Mouse (Mus musculus) hindbrain, embryonic 14.5 days (tissue): Measurements from ENCODE around the gene Adam23. TPM values are rescaled to one million over a fixed set of nuclear protein-coding genes. Genes with fewer than 3 reads are reported as not detected.

ENCODE experiments used
- ATAC-seq: fragments of 200-750 bp; cut with Nextera tagmentation; 2 replicates; pipeline ENCODE4 v1.8.0; 2017; ENCODE audit warnings: moderate number of reproducible peaks, mild to moderate bottlenecking, moderate TSS enrichment, moderate library complexity; ENCODE audit not compliant: low FRiP score
- DNase-seq: peaks from one replicate; pipeline ENCODE4 v3.0.0-alpha.2; 2015; ENCODE audit warnings: low spot score
- H3K27ac ChIP-seq: fragments of 300-500 bp; sonication (generic); 2 replicates; pipeline ENCODE4 v1.5.1; 2014; ENCODE audit warnings: mild to moderate bottlenecking, moderate library complexity
- H3K27me3 ChIP-seq: fragments of 300-500 bp; sonication (generic); 2 replicates; pipeline ENCODE4 v1.6.1; 2014; ENCODE audit warnings: mild to moderate bottlenecking, low read length, mixed read lengths; ENCODE audit not compliant: control insufficient read depth, insufficient read depth
- H3K36me3 ChIP-seq: fragments of 300-500 bp; sonication (generic); replicated peaks from 2 replicates; pipeline ENCODE4 v1.6.1; 2014; ENCODE audit not compliant: control insufficient read depth, insufficient read depth
- H3K4me1 ChIP-seq: fragments of 300-500 bp; sonication (generic); replicated peaks from 2 replicates; pipeline ENCODE4 v1.6.1; 2014; ENCODE audit warnings: antibody characterized with exemption, low read length, mixed read lengths; ENCODE audit not compliant: control insufficient read depth, insufficient read depth
- H3K4me2 ChIP-seq: fragments of 300-500 bp; sonication (generic); replicated peaks from 2 replicates; pipeline ENCODE4 v1.6.1; 2014; ENCODE audit warnings: mild to moderate bottlenecking, moderate library complexity
- H3K4me3 ChIP-seq: fragments of 300-500 bp; sonication (generic); replicated peaks from 2 replicates; pipeline ENCODE4 v1.5.1; 2014; ENCODE audit warnings: mild to moderate bottlenecking, low read length
- H3K9ac ChIP-seq: fragments of 300-500 bp; sonication (generic); 2 replicates; pipeline ENCODE4 v1.6.1; 2014
- H3K9me3 ChIP-seq: fragments of 300-500 bp; sonication (generic); 2 replicates; pipeline ENCODE4 v1.6.1; 2016; ENCODE audit warnings: low read length; ENCODE audit not compliant: control insufficient read depth
- WGBS: fragments of 180-500 bp; shearing (Covaris S2); extraction: QIAGEN DNeasy Blood & Tissue Kit; methylation state at CpG from one replicate; pipeline ENCODE4 v1.1.7; 2014; 5-methylcytosine and 5-hydroxymethylcytosine counted together
- polyA plus RNA-seq: library from polyadenylated mRNA; unstranded; fragments of >200 nt; fragmentation: Nextera tagmentation; extraction: Ambion mirVana; gene quantifications from 2 replicates; pipeline ENCODE4 v1.2.1, GENCODE M21; 2014

Gene Adam23
- polyA plus RNA-seq, 1 experiment from 2014 or later = 21.5 TPM

DNA sequence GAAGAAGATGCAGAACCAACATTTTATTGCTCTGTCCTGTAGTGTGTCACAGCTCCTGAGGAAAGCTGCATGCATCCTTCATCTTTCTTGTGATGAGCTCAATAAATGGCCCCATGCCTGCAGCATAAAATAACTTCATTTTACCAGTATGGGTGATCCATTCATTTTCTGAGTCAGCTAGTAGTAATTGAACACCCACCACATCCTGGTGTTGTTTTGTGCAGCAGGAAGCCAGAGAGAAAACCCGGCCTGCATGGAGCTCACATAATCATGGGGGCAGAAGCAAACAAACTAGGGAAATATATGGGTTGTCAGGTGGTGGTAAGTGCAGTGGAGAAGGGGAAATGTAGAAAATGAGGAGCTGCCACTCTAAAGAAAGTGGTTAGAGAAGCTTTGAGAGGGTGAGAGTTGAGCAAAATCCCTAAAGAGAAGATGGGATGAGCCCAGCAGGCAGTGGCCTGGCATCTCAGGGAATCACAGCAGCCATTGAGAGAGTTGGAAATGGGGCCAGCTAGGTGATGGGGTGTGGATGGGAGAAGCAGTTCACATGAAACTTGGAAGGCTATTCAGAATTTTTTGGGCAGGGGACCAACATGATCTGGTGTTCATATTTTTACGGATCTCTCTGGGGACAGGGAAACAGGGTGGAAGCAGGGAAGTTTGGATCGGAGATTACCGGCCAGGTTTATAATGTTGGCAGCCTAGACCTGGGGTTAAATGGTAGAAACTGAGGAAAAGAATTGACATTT, 116.3 kb downstream of the Adam23 start:
- Histone ChIP-seq H3K36me3 (no peaks in the 10 kb centered on the region; the same call in 1 of the 2 replicates), H3K4me2 (no peak overlapping the region), H3K9me3 (no peaks in the 10 kb centered on the region), H3K4me1 (no peaks in the 10 kb centered on the region), H3K9ac (no peak overlapping the region), H3K27me3 (no peaks in the 10 kb centered on the region), H3K27ac (no peak overlapping the region), H3K4me3 (no peak overlapping the region)
- DNase-seq = no peak
- no peak for ATAC-seq
- 84% methylated on average over 4 of the region's 4 CpGs for WGBS

DNA sequence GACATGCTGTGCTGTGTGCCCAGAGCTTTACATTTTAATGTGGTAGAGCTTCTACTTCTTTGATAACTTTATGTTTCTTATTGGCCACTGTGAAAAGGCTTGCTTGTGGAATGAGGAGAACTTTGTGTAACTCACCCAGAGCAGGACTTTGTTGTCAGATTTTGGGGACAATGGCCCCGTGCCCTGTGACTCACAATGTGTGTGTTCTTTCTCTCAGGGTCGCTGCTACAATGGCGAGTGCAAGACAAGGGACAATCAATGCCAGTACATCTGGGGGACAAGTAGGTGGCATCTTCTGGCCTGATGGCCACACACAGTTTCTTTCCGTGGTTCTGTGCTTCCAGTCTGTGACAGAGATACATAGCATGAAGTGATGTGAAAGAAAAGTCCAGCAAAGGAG, 118.2 kb downstream of the Adam23 start:
- no peak for DNase-seq
- no peaks in the 10 kb centered on the region for H3K9me3 ChIP-seq
- WGBS = 18% methylated on average over 4 of the region's 4 CpGs
- H3K4me3 ChIP-seq = no peak overlapping the region
- peaks cover 10% of the 10 kb centered on the region for H3K36me3 ChIP-seq
- no peak overlapping the region for H3K4me2 ChIP-seq
- H3K27me3 ChIP-seq = no peaks in the 10 kb centered on the region
- no peak overlapping the region for H3K9ac ChIP-seq
- H3K27ac ChIP-seq = no peak overlapping the region
- no peaks in the 10 kb centered on the region for H3K4me1 ChIP-seq
- ATAC-seq = no peak

DNA sequence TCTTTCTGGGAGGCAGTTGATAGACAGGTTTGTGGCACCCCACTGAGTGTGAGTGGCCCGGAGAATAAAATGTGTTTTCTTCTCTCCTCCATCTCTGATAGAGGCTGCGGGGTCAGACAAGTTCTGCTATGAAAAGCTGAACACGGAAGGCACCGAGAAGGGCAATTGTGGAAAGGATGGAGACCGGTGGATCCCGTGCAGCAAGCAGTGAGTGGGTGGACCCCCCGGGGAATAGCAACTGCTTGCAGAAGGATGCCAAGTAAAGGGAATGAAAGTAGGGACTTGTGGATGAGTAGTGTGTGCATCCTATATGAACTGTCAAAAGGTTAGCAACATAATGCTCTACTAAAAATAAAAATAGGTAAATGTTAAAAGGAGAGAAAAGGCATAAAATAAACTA, 120.8 kb downstream of the Adam23 start:
- Histone ChIP-seq H3K9ac (no peak overlapping the region), H3K27me3 (no peaks in the 10 kb centered on the region), H3K4me3 (no peak overlapping the region), H3K9me3 (no peaks in the 10 kb centered on the region), H3K36me3 (peaks cover 10% of the 10 kb centered on the region), H3K4me1 (no peaks in the 10 kb centered on the region), H3K27ac (no peak overlapping the region), H3K4me2 (no peak overlapping the region)
- ATAC-seq (no peak), DNase-seq (no peak)
- WGBS = 22% methylated on average over 7 of the region's 7 CpGs

DNA sequence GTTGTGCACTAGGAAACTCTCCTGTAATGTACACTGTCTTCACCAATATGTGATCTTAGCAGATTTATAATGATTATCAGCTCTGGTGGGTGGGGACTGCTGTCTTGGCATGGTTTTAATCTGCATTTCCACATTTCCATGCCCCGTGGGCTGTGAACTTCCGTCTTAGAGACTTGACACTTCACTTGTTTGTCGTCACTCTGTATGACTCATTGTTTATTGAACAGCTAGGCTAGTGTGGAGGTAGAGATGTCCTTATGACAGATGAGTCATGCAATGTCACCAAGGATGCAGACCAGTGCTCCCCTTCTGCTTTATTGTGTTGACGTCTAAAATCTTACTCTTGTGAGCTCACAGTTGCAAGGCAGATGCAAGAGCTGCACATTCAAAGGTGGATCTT, 121.3 kb downstream of the Adam23 start:
- no peaks in the 10 kb centered on the region for H3K9me3 ChIP-seq
- no peak overlapping the region for H3K9ac ChIP-seq
- DNase-seq (no peak), ATAC-seq (no peak)
- H3K4me3 ChIP-seq = no peak overlapping the region
- H3K36me3 ChIP-seq = peaks cover 10% of the 10 kb centered on the region
- H3K4me2 ChIP-seq = no peak overlapping the region
- 65% methylated on average over 4 of the region's 4 CpGs for WGBS
- peaks cover 1% of the 10 kb centered on the region; the same call in 1 of the 2 replicates for H3K4me1 ChIP-seq
- H3K27ac ChIP-seq = no peak overlapping the region
- H3K27me3 ChIP-seq = no peaks in the 10 kb centered on the region

DNA sequence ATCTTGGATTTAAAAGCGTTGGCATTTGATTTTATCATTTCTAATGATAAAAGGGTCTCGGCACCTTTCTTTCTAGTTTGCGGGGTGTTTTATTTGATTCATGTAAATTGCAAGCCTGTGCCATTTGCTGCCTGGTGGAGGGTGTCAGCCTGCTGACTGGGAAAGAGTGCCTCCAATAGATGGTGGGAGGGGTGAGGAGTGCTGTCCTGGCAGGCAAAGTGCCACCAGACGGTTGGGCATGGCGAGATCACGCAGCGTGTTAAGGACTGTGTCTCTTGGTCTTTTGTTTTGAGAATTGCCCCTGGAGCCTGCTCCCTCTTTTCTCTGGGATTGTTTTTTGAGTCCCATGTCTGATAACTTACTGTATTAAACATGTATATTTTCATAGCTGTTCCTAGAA, 126.5 kb downstream of the Adam23 start:
- H3K4me2 ChIP-seq = no peak overlapping the region
- no peak overlapping the region for H3K4me3 ChIP-seq
- H3K36me3 ChIP-seq = peaks cover 10% of the 10 kb centered on the region
- DNase-seq = no peak
- H3K4me1 ChIP-seq = peaks cover 20% of the 10 kb centered on the region
- no peaks in the 10 kb centered on the region for H3K9me3 ChIP-seq
- ATAC-seq = no peak
- WGBS = 42% methylated on average over 7 of the region's 7 CpGs
- 0 out of 2 replicates have a peak overlapping the region, but pooled peaks have one; percentile 21 for H3K27ac ChIP-seq
- H3K27me3 ChIP-seq = no peaks in the 10 kb centered on the region
- no peak overlapping the region for H3K9ac ChIP-seq

DNA sequence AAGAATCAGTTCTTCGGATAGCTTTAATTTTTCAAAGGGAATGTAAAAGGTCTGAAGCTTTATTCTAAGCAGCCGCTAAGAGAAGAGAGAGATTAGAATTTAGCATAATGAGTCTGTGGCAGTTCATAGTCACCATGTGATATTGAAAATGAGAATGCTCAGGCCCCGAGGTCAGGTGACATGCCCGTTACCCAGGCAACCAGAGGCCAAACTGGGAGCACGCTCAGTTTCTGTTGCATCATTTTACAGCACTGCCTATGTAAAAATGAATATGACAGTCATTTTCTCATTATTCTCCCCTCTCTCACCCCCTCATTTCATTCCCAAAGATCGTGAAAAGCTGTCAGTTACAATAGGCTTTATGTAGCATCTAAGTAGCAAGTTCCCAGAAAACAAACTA, 127.7 kb downstream of the Adam23 start:
- peaks cover 20% of the 10 kb centered on the region for H3K4me1 ChIP-seq
- ATAC-seq (peak; percentile 59; the same call in 1 of the 2 replicates), DNase-seq (peak; percentile 70)
- H3K36me3 ChIP-seq = peaks cover 4% of the 10 kb centered on the region; the same call in 1 of the 2 replicates
- no peak overlapping the region for H3K4me3 ChIP-seq
- H3K4me2 ChIP-seq = peak overlapping the region; percentile 17; the same call in 1 of the 2 replicates
- H3K27ac ChIP-seq = peak overlapping the region; percentile 44
- WGBS = 11% methylated on average over 6 of the region's 6 CpGs
- no peak overlapping the region for H3K9ac ChIP-seq
- no peaks in the 10 kb centered on the region for H3K27me3 ChIP-seq
- H3K9me3 ChIP-seq = no peaks in the 10 kb centered on the region

DNA sequence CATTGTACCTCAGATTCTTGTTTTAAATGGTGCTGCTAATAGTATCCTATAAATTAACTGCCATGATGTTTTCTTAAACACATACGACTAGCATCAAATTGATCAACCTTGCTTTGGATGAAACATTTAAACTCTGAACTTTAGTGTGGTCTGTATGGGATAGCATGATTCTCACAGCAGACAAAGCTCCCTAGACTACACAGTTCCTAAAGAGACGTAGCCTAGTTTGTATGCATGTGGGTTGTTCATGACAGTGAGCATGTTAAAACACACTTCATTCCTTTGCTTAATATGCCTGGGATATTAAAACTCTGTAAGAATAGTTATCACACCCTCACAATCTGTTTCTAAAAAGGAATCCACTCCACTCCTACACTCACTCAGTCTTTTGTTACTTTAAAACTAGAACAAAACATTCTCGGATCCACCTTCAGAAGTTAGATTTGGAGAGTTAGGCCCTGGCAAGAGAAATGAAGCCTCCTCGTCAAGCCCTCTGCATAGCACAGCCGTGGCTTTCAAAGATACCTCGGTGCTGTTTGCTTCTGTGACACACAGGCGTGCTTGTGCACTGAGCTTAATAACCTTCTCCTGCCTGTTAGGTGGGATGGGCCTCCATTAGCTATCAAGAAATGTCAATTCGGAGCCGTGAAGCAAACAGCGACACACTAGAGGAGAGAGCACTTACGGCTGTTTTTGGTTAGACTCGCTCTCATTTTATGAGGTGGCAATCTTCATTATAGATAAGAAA, 128.3 kb downstream of the Adam23 start:
- WGBS = 41% methylated on average over 12 of the region's 12 CpGs
- Histone ChIP-seq H3K9me3 (no peaks in the 10 kb centered on the region), H3K27me3 (no peaks in the 10 kb centered on the region), H3K4me3 (no peak overlapping the region), H3K4me1 (peaks cover 20% of the 10 kb centered on the region), H3K36me3 (no peaks in the 10 kb centered on the region), H3K4me2 (peak overlapping the region; percentile 17; the same call in 1 of the 2 replicates), H3K9ac (no peak overlapping the region), H3K27ac (peak overlapping the region; percentile 44)
- DNase-seq (no peak), ATAC-seq (no peak; the same call in 1 of the 2 replicates)

DNA sequence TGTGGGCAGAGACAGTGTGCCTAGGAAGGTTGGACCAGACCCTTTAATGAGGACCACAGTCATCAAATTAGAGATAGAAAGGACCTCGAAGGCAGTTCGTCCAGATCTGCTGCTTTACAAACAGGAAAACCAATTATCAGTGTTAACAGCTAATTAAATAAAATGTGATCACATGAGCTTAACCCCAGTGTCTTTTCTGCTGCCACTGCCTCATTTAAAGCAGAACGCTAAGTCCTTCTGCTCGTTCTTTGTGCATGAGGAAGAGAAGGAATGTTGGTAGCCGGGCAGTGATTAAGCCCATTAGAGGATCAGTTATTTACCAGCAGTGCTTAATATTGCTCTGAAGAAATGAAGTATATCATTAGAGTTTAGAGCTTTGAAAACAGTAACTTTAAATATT, 131.1 kb downstream of the Adam23 start:
- Histone ChIP-seq H3K4me2 (no peak overlapping the region), H3K27ac (no peak overlapping the region), H3K27me3 (no peaks in the 10 kb centered on the region), H3K4me3 (no peak overlapping the region), H3K36me3 (no peaks in the 10 kb centered on the region), H3K9ac (no peak overlapping the region), H3K4me1 (peaks cover 20% of the 10 kb centered on the region), H3K9me3 (no peaks in the 10 kb centered on the region)
- WGBS = 62% methylated on average over 5 of the region's 5 CpGs
- ATAC-seq (no peak), DNase-seq (no peak)

DNA sequence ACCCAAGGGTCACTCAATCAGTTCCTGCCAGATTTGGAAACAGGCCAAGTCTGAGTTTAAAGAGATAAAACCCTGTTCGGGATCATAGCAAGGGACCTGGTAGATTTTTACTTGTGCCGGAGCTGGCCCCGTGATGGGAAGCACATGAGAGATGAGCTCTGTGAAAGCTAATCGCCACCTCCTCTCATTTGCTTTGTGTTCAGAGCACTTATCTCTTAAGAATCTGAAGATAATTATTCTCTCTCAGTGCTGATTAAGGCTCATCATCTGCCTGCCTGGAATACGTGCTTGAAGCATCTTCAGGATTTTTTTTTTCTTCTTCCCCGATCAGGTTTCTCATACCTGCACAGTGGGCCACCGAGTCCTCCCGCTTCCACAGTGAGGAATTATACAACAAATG, 133.5 kb downstream of the Adam23 start:
- Histone ChIP-seq H3K9ac (no peak overlapping the region), H3K36me3 (no peaks in the 10 kb centered on the region), H3K27ac (no peak overlapping the region; the same call in 1 of the 2 replicates), H3K4me3 (no peak overlapping the region), H3K9me3 (no peaks in the 10 kb centered on the region), H3K4me2 (no peak overlapping the region), H3K4me1 (no peaks in the 10 kb centered on the region), H3K27me3 (no peaks in the 10 kb centered on the region)
- ATAC-seq (no peak), DNase-seq (no peak)
- WGBS = 71% methylated on average over 8 of the region's 8 CpGs
